Mouse (Mus musculus) C2C12 (cell line): Measurements from ENCODE around the gene Tradd.

ENCODE experiments used
- CEBPB ChIP-seq: IDR thresholded peaks from one replicate; pipeline ENCODE4 v1.6.1; 2011; ENCODE audit warnings: low read depth, mild to moderate bottlenecking, control low read depth, moderate library complexity
- CTCF ChIP-seq: IDR thresholded peaks from one replicate; pipeline ENCODE4 v1.5.1; 2011; ENCODE audit not compliant: control insufficient read depth, insufficient read depth, insufficient read length
- FOSL1 ChIP-seq: IDR thresholded peaks from one replicate; pipeline ENCODE4 v1.8.0; 2011; ENCODE audit warnings: mild to moderate bottlenecking, low read length; ENCODE audit not compliant: poor library complexity, insufficient read depth, severe bottlenecking
- MAX ChIP-seq: IDR thresholded peaks from one replicate; pipeline ENCODE4 v1.6.1; 2011; ENCODE audit warnings: mild to moderate bottlenecking, control low read depth
- MYOD1 ChIP-seq: IDR thresholded peaks from one replicate; pipeline ENCODE4 v1.6.1; 2011; ENCODE audit warnings: low read depth; ENCODE audit not compliant: control insufficient read depth, insufficient read length
- MYOG ChIP-seq: IDR thresholded peaks from one replicate; pipeline ENCODE4 v1.6.1; 2011; ENCODE audit not compliant: control insufficient read depth, insufficient read length; ENCODE audit errors: extremely low read depth
- USF1 ChIP-seq: IDR thresholded peaks from one replicate; pipeline ENCODE4 v1.6.1; 2011; ENCODE audit warnings: low read depth, mild to moderate bottlenecking, control low read depth, moderate library complexity

GRCm38 (mm10) chr8:105217926-105218522 lies 46.4 kb downstream of the Tradd start:
- TF ChIP-seq MAX, result no peak
- no peak for TF ChIP-seq CEBPB
- no peak for TF ChIP-seq CTCF
- TF ChIP-seq USF1, result no peak
- TF ChIP-seq MYOG, result no peak
- no peak for TF ChIP-seq MYOD1
- no peak for TF ChIP-seq FOSL1
